Mouse (Mus musculus) spleen, adult 2 months (tissue): ENCODE data around the gene Pcnx3.

Source experiments
- CTCF ChIP-seq: fragments of 200-500 bp; IDR thresholded peaks from 2 replicates; pipeline ENCODE4 v1.5.1; 2011; ENCODE audit warnings: mild to moderate bottlenecking, inconsistent platforms; ENCODE audit not compliant: insufficient read depth, insufficient read length, insufficient replicate concordance; ENCODE audit errors: extremely low read depth
- POLR2A ChIP-seq: fragments of 200-500 bp; IDR thresholded peaks from 2 replicates; pipeline ENCODE4 v1.6.1; 2011; ENCODE audit warnings: low read depth, low read length, inconsistent platforms

DNA sequence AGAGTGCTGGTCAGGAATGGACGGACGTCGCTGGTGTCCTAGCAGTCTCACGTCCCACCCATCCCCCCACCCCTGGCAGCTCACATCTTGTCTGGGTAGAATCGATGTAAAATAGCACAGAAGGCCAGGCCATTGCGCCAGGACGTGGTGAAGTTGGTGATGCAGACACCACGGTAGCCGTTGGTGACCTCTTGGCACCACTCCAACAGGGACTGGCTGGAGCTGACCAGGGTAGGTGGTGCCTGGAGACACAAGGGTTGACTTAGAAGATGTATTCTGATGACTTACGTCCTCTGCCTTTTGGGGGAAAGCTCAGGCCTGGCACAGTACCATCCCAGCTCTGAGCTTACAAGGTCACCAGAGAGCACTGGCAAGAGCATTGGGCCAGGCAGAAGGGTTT is 28.2 kb upstream of the Pcnx3 start:
- TF ChIP-seq POLR2A, result no peak
- TF ChIP-seq CTCF, result no peak
